Mouse (Mus musculus): ENCODE measurements at regions not wholly inside any gene's neighbourhood (a gene's known extent, or its start where the extent isn't known, plus 50 kb on each side); places are given as distances from the start of the nearest gene placed in this dataset.

DNA sequence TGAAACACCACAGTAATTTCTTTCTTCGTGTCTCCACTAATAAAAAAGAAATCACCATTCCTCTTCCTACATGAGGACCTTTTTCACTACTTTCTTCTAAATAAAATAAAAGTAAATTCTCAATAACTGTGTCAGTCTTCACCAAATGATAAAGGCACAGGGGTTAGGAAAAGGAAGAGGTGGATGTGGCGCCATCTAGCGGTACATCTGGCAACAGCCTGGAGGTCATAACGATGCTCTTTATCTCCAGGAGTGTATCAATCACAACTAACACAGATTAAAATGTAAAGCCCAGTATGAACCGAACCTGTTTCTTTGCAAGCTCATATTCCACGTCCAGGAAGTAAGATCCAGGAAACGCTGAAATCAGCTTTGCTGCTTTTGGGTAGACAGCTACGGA lies 793.0 kb downstream of the Gm7489 start:
- peak; percentile 22 for DNase-seq (ENCODE audit: low spot score)
